Mouse (Mus musculus) CH12.LX (cell line): ENCODE measurements around the gene Trp53bp2. TPM values are rescaled to one million over a fixed set of nuclear protein-coding genes. Genes with fewer than 3 reads are reported as not detected.

Experiments
- DNase-seq: peaks from one replicate; pipeline ENCODE4 v3.0.0-alpha.2; 2013; ENCODE audit errors: extremely low read depth
- H3K27ac ChIP-seq: 2 replicates; pipeline ENCODE4 v1.5.1; 2012; ENCODE audit warnings: low read depth, mild to moderate bottlenecking, control low read depth, moderate library complexity; ENCODE audit not compliant: insufficient read depth
- H3K27me3 ChIP-seq: replicated peaks from 2 replicates; pipeline ENCODE3; 2012; ENCODE audit warnings: inconsistent platforms
- H3K36me3 ChIP-seq, 2 experiments: replicated peaks in 1 of 2; 2 replicates each; pipeline versions ENCODE3 to v1.6.1; 2012; ENCODE audit warnings: inconsistent platforms in 1 of 2, low read length in 1 of 2, mild to moderate bottlenecking in 1 of 2, mixed read lengths in 1 of 2, moderate library complexity in 1 of 2; ENCODE audit not compliant: control insufficient read depth in 1 of 2, insufficient read depth in 1 of 2
- H3K4me1 ChIP-seq, 2 experiments: 2 replicates each; pipeline ENCODE4 v1.6.1; 2012; ENCODE audit warnings: inconsistent platforms in 1 of 2, moderate library complexity in 1 of 2; ENCODE audit not compliant: insufficient read depth in 2 of 2, control insufficient read depth in 1 of 2
- H3K4me2 ChIP-seq: 2 replicates; pipeline ENCODE4 v1.6.1; 2012; ENCODE audit warnings: low read depth, mild to moderate bottlenecking, control low read depth; ENCODE audit not compliant: poor library complexity, insufficient read depth, severe bottlenecking
- H3K4me3 ChIP-seq, 3 experiments: fragments of 150-350 bp in 1 of 3; sonication (generic) in 1 of 3; replicated peaks in 1 of 3; 2 replicates each; pipeline versions ENCODE3 to v1.5.1; 2011 to 2012; ENCODE audit warnings: low read depth in 2 of 3, low read length in 2 of 3, mild to moderate bottlenecking in 2 of 3, moderate library complexity in 2 of 3, control low read depth in 1 of 3, improper control_type of control experiment in 1 of 3, inconsistent platforms in 1 of 3, mixed read lengths in 1 of 3; ENCODE audit not compliant: poor library complexity in 1 of 3
- H3K79me2 ChIP-seq: replicated peaks from 2 replicates; pipeline ENCODE4 v1.6.1; 2012; ENCODE audit warnings: mild to moderate bottlenecking, moderate library complexity; ENCODE audit not compliant: control insufficient read depth, poor library complexity, insufficient read depth, severe bottlenecking; ENCODE audit errors: extremely low read depth
- H3K9ac ChIP-seq: 2 replicates; pipeline ENCODE4 v1.6.1; 2012; ENCODE audit warnings: low read depth, mild to moderate bottlenecking, control low read depth, moderate library complexity; ENCODE audit not compliant: insufficient read depth
- H3K9me3 ChIP-seq: replicated peaks from 2 replicates; pipeline ENCODE3; 2012; ENCODE audit warnings: low read length, inconsistent platforms, mixed read lengths
- CHD1 ChIP-seq: IDR thresholded peaks from 2 replicates; pipeline ENCODE4 v1.6.1; 2012; ENCODE audit warnings: low read depth, low read length, improper control_type of control experiment, inconsistent platforms
- CHD2 ChIP-seq: IDR thresholded peaks from 2 replicates; pipeline ENCODE4 v1.6.1; 2011; ENCODE audit warnings: low read length, improper control_type of control experiment
- E2F4 ChIP-seq: IDR thresholded peaks from 2 replicates; pipeline ENCODE4 v1.6.1; 2011; ENCODE audit warnings: low read depth, low read length, improper control_type of control experiment; ENCODE audit not compliant: insufficient replicate concordance
- EP300 ChIP-seq: IDR thresholded peaks from 2 replicates; pipeline ENCODE4 v1.6.1; 2011; ENCODE audit warnings: low read length, improper control_type of control experiment
- IRF4 ChIP-seq: IDR thresholded peaks from 2 replicates; pipeline ENCODE4 v1.6.1; 2014; ENCODE audit warnings: low read depth, mild to moderate bottlenecking, inconsistent platforms, low read length, improper control_type of control experiment
- JUN ChIP-seq: IDR thresholded peaks from 2 replicates; pipeline ENCODE4 v1.6.1; 2011; ENCODE audit warnings: low read depth, mild to moderate bottlenecking, low read length, improper control_type of control experiment, moderate library complexity; ENCODE audit not compliant: insufficient read depth
- JUND ChIP-seq: conservative IDR thresholded peaks from 2 replicates; pipeline ENCODE4 v1.6.1; 2011; ENCODE audit warnings: low read depth, low read length, improper control_type of control experiment
- KAT2A ChIP-seq: IDR thresholded peaks from 2 replicates; pipeline ENCODE4 v1.6.1; 2012; ENCODE audit warnings: low read length, improper control_type of control experiment, inconsistent platforms; ENCODE audit not compliant: insufficient replicate concordance
- MEF2A ChIP-seq: IDR thresholded peaks from 2 replicates; pipeline ENCODE4 v1.6.1; 2014; ENCODE audit warnings: low read depth, mild to moderate bottlenecking, inconsistent platforms, low read length, improper control_type of control experiment, borderline replicate concordance
- NRF1 ChIP-seq: IDR thresholded peaks from 2 replicates; pipeline ENCODE4 v1.6.1; 2014; ENCODE audit warnings: low read depth, mild to moderate bottlenecking, inconsistent platforms, low read length, improper control_type of control experiment, moderate library complexity
- PAX5 ChIP-seq: IDR thresholded peaks from 2 replicates; pipeline ENCODE4 v1.6.1; 2012; ENCODE audit warnings: low read length, inconsistent platforms, mixed read lengths
- POLR2AphosphoS2 ChIP-seq: IDR thresholded peaks from 2 replicates; pipeline ENCODE4 v1.6.1; 2011; ENCODE audit warnings: low read depth, low read length, improper control_type of control experiment
- RAD21 ChIP-seq: IDR thresholded peaks from 2 replicates; pipeline ENCODE4 v1.6.1; 2011; ENCODE audit warnings: low read depth, mild to moderate bottlenecking, low read length, improper control_type of control experiment, moderate library complexity
- RCOR1 ChIP-seq: conservative IDR thresholded peaks from 2 replicates; pipeline ENCODE4 v1.6.1; 2012; ENCODE audit warnings: low read depth, mild to moderate bottlenecking, inconsistent platforms, low read length, improper control_type of control experiment
- SIN3A ChIP-seq: IDR thresholded peaks from 2 replicates; pipeline ENCODE4 v1.6.1; 2012; ENCODE audit warnings: low read length, improper control_type of control experiment, inconsistent platforms
- TBP ChIP-seq: conservative IDR thresholded peaks from 2 replicates; pipeline ENCODE4 v1.6.1; 2011; ENCODE audit warnings: low read depth, low read length, improper control_type of control experiment
- TCF12 ChIP-seq: IDR thresholded peaks from 2 replicates; pipeline ENCODE4 v1.6.1; 2014; ENCODE audit warnings: low read depth, mild to moderate bottlenecking, inconsistent platforms, low read length, improper control_type of control experiment
- USF1 ChIP-seq: IDR thresholded peaks from 2 replicates; pipeline ENCODE4 v1.6.1; 2014; ENCODE audit warnings: low read depth, mild to moderate bottlenecking, inconsistent platforms, low read length, improper control_type of control experiment
- USF2 ChIP-seq: conservative IDR thresholded peaks from 2 replicates; pipeline ENCODE4 v1.6.1; 2011; ENCODE audit warnings: low read depth, low read length, improper control_type of control experiment
- ZC3H11A ChIP-seq: IDR thresholded peaks from 2 replicates; pipeline ENCODE4 v1.6.1; 2012; ENCODE audit warnings: low read depth, mild to moderate bottlenecking, inconsistent platforms, low read length, improper control_type of control experiment
- ZKSCAN1 ChIP-seq: IDR thresholded peaks from 2 replicates; pipeline ENCODE4 v1.6.1; 2012; ENCODE audit warnings: low read depth, inconsistent platforms, low read length, improper control_type of control experiment, borderline replicate concordance
- ZMIZ1 ChIP-seq: IDR thresholded peaks from 2 replicates; pipeline ENCODE4 v1.6.1; 2012; ENCODE audit warnings: low read depth, mild to moderate bottlenecking, inconsistent platforms, low read length, improper control_type of control experiment
- dilution Hi-C: fragments of 300-500 bp; cut with MboI; formaldehyde crosslinking; loops from 2 replicates; pipeline ENCODE4 v1.14.3; 2020; ENCODE audit warnings: low sequenced_read_pairs; ENCODE audit not compliant: extremely low pct_unique_long_range_greater_than_20kb, extremely low pct_ligation_motif_present
- in situ Hi-C: fragments of 300-500 bp; cut with MboI; formaldehyde crosslinking; loops from 3 replicates; pipeline ENCODE4 v1.14.3; 2019; ENCODE audit warnings: low sequenced_read_pairs, low pct_ligation_motif_present, low pct_unique_long_range_greater_than_20kb, mixed read lengths
- polyA plus RNA-seq: library from polyadenylated mRNA; unstranded; fragments of >175 nt; gene quantifications from 2 replicates; pipeline ENCODE4 v1.2.1, GENCODE M21; 2012; ENCODE audit warnings: low read depth; ENCODE audit not compliant: insufficient read length
- total RNA-seq, 2 experiments: library from RNA; depleted of rRNA; stranded (reverse); fragments of 300-350 nt in 1 of 2; fragments of >200 nt in 1 of 2; gene quantifications; 2 replicates each; pipeline ENCODE4 v1.2.3; 2012 to 2014

Trp53bp2 gene
- total and polyA plus RNA-seq, 3 experiments: 1.4 to 4.7 (median 2.9) TPM

DNA sequence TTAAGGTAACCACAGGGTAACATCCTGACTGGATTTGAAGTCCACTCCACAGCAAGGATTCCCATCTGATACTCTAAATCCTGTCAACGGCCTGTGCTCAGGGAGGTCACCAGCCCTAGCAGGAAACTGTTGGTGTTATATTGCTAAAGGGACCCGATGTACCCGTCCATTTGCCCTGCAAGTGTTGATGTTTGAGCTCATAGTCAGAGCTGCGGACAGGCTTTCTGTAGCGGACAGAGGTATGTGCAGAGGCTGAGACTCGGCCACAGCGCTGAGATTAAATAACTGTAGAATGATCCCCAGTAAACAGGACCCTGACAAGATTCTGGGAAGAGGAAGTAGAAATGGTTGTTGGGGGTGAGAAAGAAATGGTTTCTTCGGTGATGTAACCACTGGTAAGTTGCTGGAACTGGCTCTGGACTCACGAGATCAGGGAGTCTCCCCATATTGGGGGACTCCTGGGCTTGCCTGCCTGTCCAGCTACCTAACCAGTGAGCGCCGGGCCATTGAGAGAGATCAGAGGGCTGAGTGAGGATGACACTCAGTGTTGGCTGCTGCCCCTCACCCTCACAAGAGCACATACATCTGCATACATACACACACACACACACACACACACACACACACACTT lies 30.7 kb upstream of the Trp53bp2 start:
- Histone ChIP-seq H3K9ac (no peak overlapping the region), H3K4me2 (no peak overlapping the region), H3K36me3 (no peaks in the 10 kb centered on the region), H3K4me1 (peaks cover 0 to 6% of the 10 kb centered on the region in 2 experiments; a peak in 1 of 4 replicates), H3K79me2 (no peaks in the 10 kb centered on the region), H3K4me3 (no peak overlapping the region), H3K9me3 (no peaks in the 10 kb centered on the region), H3K27ac (no peak overlapping the region), H3K27me3 (no peaks in the 10 kb centered on the region)
- no peak for DNase-seq
- in situ Hi-C loops: no loop called here
- dilution Hi-C loops: no loop called here
- no peak for TF ChIP-seq POLR2AphosphoS2
- TF ChIP-seq E2F4: no peak
- no peak for TF ChIP-seq JUND
- TF ChIP-seq JUN: no peak
- TF ChIP-seq USF2: no peak
- TF ChIP-seq IRF4: no peak
- no peak for TF ChIP-seq CHD1
- no peak for TF ChIP-seq MEF2A
- no peak for TF ChIP-seq NRF1

DNA sequence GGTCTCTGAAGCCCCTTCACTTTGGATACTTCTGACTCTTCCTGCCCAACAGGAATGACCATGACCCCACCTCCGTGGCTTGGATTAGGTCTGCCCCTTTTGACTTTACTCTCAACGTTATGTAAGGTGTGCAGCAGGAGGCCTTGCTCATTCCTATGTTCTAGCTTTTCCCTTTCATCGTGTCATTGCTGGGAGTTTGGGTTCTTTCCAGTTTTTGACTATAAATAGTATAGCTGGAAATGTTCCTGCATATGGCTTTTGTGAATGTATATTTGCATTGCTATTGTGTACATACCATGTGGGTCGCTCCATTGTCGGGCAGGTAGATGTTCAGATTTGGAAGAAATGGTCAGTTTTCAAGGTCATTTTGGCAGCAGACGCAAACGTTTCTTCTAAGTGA lies 30.1 kb upstream of the Trp53bp2 start:
- H3K4me1 ChIP-seq: peaks cover 0 to 3% of the 10 kb centered on the region in 2 experiments; a peak in 1 of 4 replicates

DNA sequence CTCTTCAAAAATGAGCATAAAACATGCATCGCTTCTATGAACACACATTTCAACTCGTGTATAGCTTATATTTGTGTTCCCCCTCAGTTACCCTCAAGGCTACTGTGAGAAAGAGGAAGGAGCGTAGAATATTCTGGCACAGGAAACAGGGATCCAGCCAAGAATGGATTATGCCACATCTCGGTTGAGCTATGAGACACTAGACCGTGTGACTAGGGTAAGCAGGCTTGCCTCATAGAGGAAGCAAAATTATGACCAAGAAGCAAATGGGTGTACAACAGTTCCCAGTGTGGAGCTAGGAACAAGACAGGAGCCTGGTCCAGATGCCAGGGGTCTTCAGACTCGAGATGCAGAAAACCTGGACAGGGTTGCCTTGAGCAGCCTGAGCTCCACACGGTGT lies 28.3 kb upstream of the Trp53bp2 start:
- no peak overlapping the region for H3K4me2 ChIP-seq
- peaks cover 0 to under 1% of the 10 kb centered on the region in 2 experiments; a peak in 1 of 4 replicates for H3K4me1 ChIP-seq
- H3K9ac ChIP-seq: no peak overlapping the region
- dilution Hi-C loops: no loop called here
- no peaks in the 10 kb centered on the region for H3K9me3 ChIP-seq
- no peaks in the 10 kb centered on the region for H3K36me3 ChIP-seq
- no peak overlapping the region for H3K4me3 ChIP-seq
- in situ Hi-C loops: no loop called here
- no peak for DNase-seq
- no peaks in the 10 kb centered on the region for H3K79me2 ChIP-seq
- no peaks in the 10 kb centered on the region for H3K27me3 ChIP-seq
- TF ChIP-seq ZKSCAN1 (no peak), USF1 (no peak), RCOR1 (no peak), TBP (no peak), JUND (no peak), MEF2A (no peak), ZMIZ1 (no peak), PAX5 (no peak), CHD2 (no peak), SIN3A (no peak), TCF12 (no peak)
- no peak overlapping the region for H3K27ac ChIP-seq

More for the DNA sequence above, 30.1 kb upstream of the Trp53bp2 start:
- H3K9ac ChIP-seq: no peak overlapping the region
- no peaks in the 10 kb centered on the region for H3K27me3 ChIP-seq
- in situ Hi-C loops: no loop called here
- H3K9me3 ChIP-seq: no peaks in the 10 kb centered on the region
- no peak for DNase-seq
- H3K4me3 ChIP-seq: no peak overlapping the region
- no peaks in the 10 kb centered on the region for H3K79me2 ChIP-seq
- H3K36me3 ChIP-seq: no peaks in the 10 kb centered on the region
- H3K4me2 ChIP-seq: no peak overlapping the region
- no peak for TF ChIP-seq TBP
- TF ChIP-seq NRF1: no peak
- TF ChIP-seq JUN: no peak
- TF ChIP-seq RAD21: no peak
- no peak for TF ChIP-seq JUND
- no peak for TF ChIP-seq ZC3H11A
- no peak for TF ChIP-seq EP300
- no peak for TF ChIP-seq KAT2A
- TF ChIP-seq, all 38 proteins: peak for 0
- dilution Hi-C loops: no loop called here
- no peak overlapping the region for H3K27ac ChIP-seq
